Mouse (Mus musculus) cortical plate, adult 2 months (tissue): ENCODE data around the gene Orai2.

Source experiments
- CTCF ChIP-seq: fragments of 200-500 bp; IDR thresholded peaks from 2 replicates; pipeline ENCODE4 v1.5.1; 2011; ENCODE audit warnings: mild to moderate bottlenecking, control low read depth, low read length; ENCODE audit not compliant: insufficient read depth; ENCODE audit errors: extremely low read depth
- POLR2A ChIP-seq: fragments of 200-500 bp; IDR thresholded peaks from 2 replicates; pipeline ENCODE4 v1.6.1; 2011; ENCODE audit warnings: mild to moderate bottlenecking, low read length, control low read depth; ENCODE audit not compliant: insufficient read depth; ENCODE audit errors: extremely low read depth

GRCm38 (mm10) chr5:136144606-136145430 lies 25.7 kb downstream of the Orai2 start:
- no peak for TF ChIP-seq CTCF
- TF ChIP-seq POLR2A, result no peak
